Mouse (Mus musculus): Measurements from ENCODE around the gene Smoc2. TPM values are rescaled to one million over a fixed set of nuclear protein-coding genes. Genes with fewer than 3 reads are reported as not detected.

Gene Smoc2
- total RNA-seq, 2 experiments from 2014 or later = 43.2 to 46.4 TPM

- no peak for DNase-seq (ENCODE audit: low spot score in 2 of 2)
Observed at GRCm38 (mm10) chr17:14400960-14401359, 121.7 kb downstream of the Smoc2 start.

- DNase-seq (ENCODE audit: low spot score in 2 of 2) = no peak
Observed at GRCm38 (mm10) chr17:14407874-14408273, 128.6 kb downstream of the Smoc2 start.

GRCm38 (mm10) chr17:14412460-14412859 is 133.2 kb downstream of the Smoc2 start:
- DNase-seq (ENCODE audit: low spot score in 2 of 2) = no peak

- no peak for DNase-seq (ENCODE audit: low spot score in 2 of 2)
Observed at GRCm38 (mm10) chr17:14414511-14414910, 135.2 kb downstream of the Smoc2 start.

- no peak for DNase-seq (ENCODE audit: low spot score in 2 of 2)
Observed at GRCm38 (mm10) chr17:14420460-14421046, 141.2 kb downstream of the Smoc2 start.

- DNase-seq (ENCODE audit: low spot score in 2 of 2) = no peak
Observed at GRCm38 (mm10) chr17:14426481-14426880, 147.2 kb downstream of the Smoc2 start.

GRCm38 (mm10) chr17:14434717-14435116 is 155.4 kb downstream of the Smoc2 start:
- DNase-seq (ENCODE audit: low spot score in 2 of 2) = no peak

GRCm38 (mm10) chr17:14445611-14446010 is 166.3 kb downstream of the Smoc2 start:
- no peak for DNase-seq (ENCODE audit: low spot score in 2 of 2)

GRCm38 (mm10) chr17:14447275-14447674 is 168.0 kb downstream of the Smoc2 start:
- DNase-seq (ENCODE audit: low spot score in 2 of 2) = no peak

Other genes starting within 250 kb of the Smoc2 start
- not detected for gene Gm7358, start 220.0 kb upstream of the Smoc2 start, total RNA-seq (2021)
- gene Dact2, start 75.2 kb upstream of the Smoc2 start, total RNA-seq (2021) = 1 to 10 TPM; 2.4 to 9.2 TPM

Data from adrenal gland, postnatal 4 days (tissue).